Mouse (Mus musculus): ENCODE data around the gene Ly6g6c.

GRCm38 (mm10) chr17:35077786-35078233, 12.6 kb downstream of the Ly6g6c start, which contains the start of gene Ly6g6d:
- peak; percentile 26 for TF ChIP-seq CTCF (IDR thresholded peaks at IDR 0.05; ENCODE audit: extremely low read depth, insufficient read depth, low read length)
- no peak for TF ChIP-seq POLR2A (IDR thresholded peaks at IDR 0.05; ENCODE audit: extremely low read depth, insufficient read depth, low read length)

Measured in cortical plate, adult 2 months (tissue).